Mouse (Mus musculus): ENCODE data around the gene Kcnip2.

DNA sequence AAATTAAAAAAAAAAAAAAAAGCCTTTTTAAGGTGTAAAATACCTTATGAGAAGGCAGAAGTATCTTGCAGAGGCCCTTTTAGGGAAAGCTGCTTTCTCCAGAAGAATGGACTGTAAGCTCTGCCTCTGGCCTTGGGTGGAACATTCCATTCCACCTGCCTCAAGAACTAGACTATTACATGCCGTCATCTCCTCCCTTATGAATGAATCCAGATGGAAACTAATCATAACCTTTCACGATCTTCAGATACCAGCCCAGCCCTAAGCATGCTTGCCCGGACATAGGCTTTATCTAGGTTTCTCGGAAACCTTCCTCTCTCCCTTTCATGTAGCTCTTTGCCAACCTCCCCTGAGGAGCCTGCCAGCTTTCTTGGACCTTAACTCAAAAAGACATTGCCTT, 27.5 kb downstream of the Kcnip2 start:
- TF ChIP-seq CTCF (conservative IDR thresholded peaks at IDR 0.05 in 1 of 2, IDR thresholded peaks at IDR 0.05 in 1 of 2; ENCODE audit: low read depth in 2 of 2, low read length in 2 of 2) = no peak
- no peak for TF ChIP-seq POLR2A (IDR thresholded peaks at IDR 0.05; ENCODE audit: low read depth, low read length)
- no peak for TF ChIP-seq EP300 (IDR thresholded peaks at IDR 0.05; ENCODE audit: low read length)
- TF ChIP-seq MAZ (IDR thresholded peaks at IDR 0.05; ENCODE audit: low read depth, low read length) = no peak
- TF ChIP-seq BHLHE40 (IDR thresholded peaks at IDR 0.05; ENCODE audit: low read depth, low read length) = no peak
